Mouse (Mus musculus) embryonic facial prominence, embryonic 12.5 days (tissue): ENCODE results near the gene Fbn1. TPM values are rescaled to one million over a fixed set of nuclear protein-coding genes. Genes with fewer than 3 reads are reported as not detected.
A peak's percentile ranks its signal among the peaks of the same experiment; 100 is the strongest.

Source experiments
- ATAC-seq: fragments of 200-750 bp; cut with Nextera tagmentation; 2 replicates; pipeline ENCODE4 v1.8.0; 2017; ENCODE audit not compliant: insufficient number of reproducible peaks, insufficient read depth, low FRiP score, low TSS enrichment
- H3K27ac ChIP-seq: fragments of 300-500 bp; sonication (generic); 2 replicates; pipeline ENCODE4 v1.5.1; 2016; ENCODE audit warnings: mild to moderate bottlenecking
- H3K27me3 ChIP-seq: fragments of 300-500 bp; sonication (generic); 2 replicates; pipeline ENCODE4 v1.6.1; 2016; ENCODE audit warnings: mild to moderate bottlenecking, moderate library complexity
- H3K36me3 ChIP-seq: fragments of 300-500 bp; sonication (generic); 2 replicates; pipeline ENCODE4 v1.6.1; 2016; ENCODE audit warnings: mild to moderate bottlenecking
- H3K4me1 ChIP-seq: fragments of 300-500 bp; sonication (generic); 2 replicates; pipeline ENCODE4 v1.6.1; 2016
- H3K4me2 ChIP-seq: fragments of 300-500 bp; sonication (generic); replicated peaks from 2 replicates; pipeline ENCODE4 v1.6.1; 2016; ENCODE audit warnings: mild to moderate bottlenecking, moderate library complexity
- H3K4me3 ChIP-seq: fragments of 300-500 bp; sonication (generic); 2 replicates; pipeline ENCODE4 v1.5.1; 2016; ENCODE audit warnings: mild to moderate bottlenecking
- H3K9ac ChIP-seq: fragments of 300-500 bp; sonication (generic); 2 replicates; pipeline ENCODE4 v1.6.1; 2016; ENCODE audit warnings: mild to moderate bottlenecking, moderate library complexity
- H3K9me3 ChIP-seq: fragments of 300-500 bp; sonication (generic); 2 replicates; pipeline ENCODE4 v1.6.1; 2016; ENCODE audit warnings: mild to moderate bottlenecking, moderate library complexity
- WGBS: fragments of 180-500 bp; shearing (Covaris S2); methylation state at CpG from one replicate; pipeline ENCODE4 v1.1.7; 2016; 5-methylcytosine and 5-hydroxymethylcytosine counted together
- polyA plus RNA-seq: library from polyadenylated mRNA; unstranded; fragments of >200 nt; fragmentation: Nextera tagmentation; extraction: Ambion mirVana; gene quantifications from 2 replicates; pipeline ENCODE4 v1.2.1, GENCODE M21; 2016

The Fbn1 gene
- polyA plus RNA-seq, result 24.8 and 27.1 TPM in 2 replicates

GRCm38 (mm10) chr2:125507893-125508292 is at the start of gene Fbn1:
Gene Fbn1, minus strand, starts transcription at chr2:125507993.
- Histone ChIP-seq H3K4me1 (peaks cover 16% of the 10 kb centered on the region), H3K4me3 (peak within 1 kb of the TSS; percentile 78), H3K9ac (peak within 1 kb of the TSS; percentile 80), H3K27me3 (no peaks in the 10 kb centered on the region; the same call in 1 of the 2 replicates), H3K4me2 (peak within 1 kb of the TSS; percentile 60), H3K36me3 (no peaks in the 10 kb centered on the region), H3K9me3 (no peaks in the 10 kb centered on the region), H3K27ac (peak within 1 kb of the TSS; percentile 92; the same call in 1 of the 2 replicates)
- WGBS, result 82% methylated on average over 4 of the region's 4 CpGs
- ATAC-seq, result no peak

- H3K9me3 ChIP-seq, result no peaks in the 10 kb centered on the region
- no peaks in the 10 kb centered on the region for H3K36me3 ChIP-seq
- no peak overlapping the region for H3K27ac ChIP-seq
- peaks cover 9% of the 10 kb centered on the region for H3K4me1 ChIP-seq
- H3K4me3 ChIP-seq, result no peak overlapping the region
- H3K27me3 ChIP-seq, result no peaks in the 10 kb centered on the region
- no peak overlapping the region for H3K4me2 ChIP-seq
- no peak overlapping the region for H3K9ac ChIP-seq
- no peak for ATAC-seq
- 67% methylated on average over 6 of the region's 6 CpGs for WGBS
Measured at GRCm38 (mm10) chr2:125555830-125556229, 48.0 kb upstream of the Fbn1 start.

- ATAC-seq, result no peak
- Histone ChIP-seq H3K36me3 (no peaks in the 10 kb centered on the region), H3K4me2 (no peak overlapping the region), H3K9me3 (no peaks in the 10 kb centered on the region), H3K9ac (no peak overlapping the region), H3K4me1 (no peaks in the 10 kb centered on the region), H3K27ac (no peak overlapping the region), H3K27me3 (no peaks in the 10 kb centered on the region), H3K4me3 (no peak overlapping the region)
- WGBS, result 33% methylated on average over 1 of the region's 1 CpGs
Measured at GRCm38 (mm10) chr2:125548806-125549578, 41.2 kb upstream of the Fbn1 start.

GRCm38 (mm10) chr2:125544986-125545385 is 37.2 kb upstream of the Fbn1 start:
- H3K27me3 ChIP-seq, result no peaks in the 10 kb centered on the region

GRCm38 (mm10) chr2:125543646-125544045 is 35.9 kb upstream of the Fbn1 start:
- 81% methylated on average over 1 of the region's 1 CpGs for WGBS

More at GRCm38 (mm10) chr2:125544986-125545385, 37.2 kb upstream of the Fbn1 start:
- H3K36me3 ChIP-seq, result no peaks in the 10 kb centered on the region
- H3K9ac ChIP-seq, result no peak overlapping the region
- H3K9me3 ChIP-seq, result no peaks in the 10 kb centered on the region
- ATAC-seq, result no peak
- no peaks in the 10 kb centered on the region for H3K4me1 ChIP-seq
- H3K4me3 ChIP-seq, result no peak overlapping the region
- no peak overlapping the region for H3K4me2 ChIP-seq
- H3K27ac ChIP-seq, result no peak overlapping the region
- WGBS, result 87% methylated on average over 3 of the region's 3 CpGs

GRCm38 (mm10) chr2:125541451-125541850 is 33.7 kb upstream of the Fbn1 start:
- no peak overlapping the region for H3K4me3 ChIP-seq
- no peaks in the 10 kb centered on the region for H3K27me3 ChIP-seq
- ATAC-seq, result 0 out of 2 replicates have a peak, but pooled peaks have one; percentile 15
- no peaks in the 10 kb centered on the region for H3K36me3 ChIP-seq
- H3K9me3 ChIP-seq, result no peaks in the 10 kb centered on the region
- H3K4me1 ChIP-seq, result no peaks in the 10 kb centered on the region
- no peak overlapping the region for H3K27ac ChIP-seq
- WGBS, result 71% methylated on average over 7 of the region's 7 CpGs
- no peak overlapping the region for H3K4me2 ChIP-seq
- no peak overlapping the region for H3K9ac ChIP-seq

More at GRCm38 (mm10) chr2:125543646-125544045, 35.9 kb upstream of the Fbn1 start:
- no peaks in the 10 kb centered on the region for H3K4me1 ChIP-seq
- H3K36me3 ChIP-seq, result no peaks in the 10 kb centered on the region
- H3K27ac ChIP-seq, result no peak overlapping the region
- H3K27me3 ChIP-seq, result no peaks in the 10 kb centered on the region
- no peak overlapping the region for H3K4me2 ChIP-seq
- no peak overlapping the region for H3K9ac ChIP-seq
- no peak for ATAC-seq
- H3K4me3 ChIP-seq, result no peak overlapping the region
- no peaks in the 10 kb centered on the region for H3K9me3 ChIP-seq

- Histone ChIP-seq H3K4me2 (no peak overlapping the region), H3K27me3 (no peaks in the 10 kb centered on the region), H3K27ac (no peak overlapping the region), H3K36me3 (no peaks in the 10 kb centered on the region), H3K9me3 (no peaks in the 10 kb centered on the region), H3K4me3 (no peak overlapping the region), H3K9ac (no peak overlapping the region), H3K4me1 (no peaks in the 10 kb centered on the region)
- whole genome bisulfite sequencing, result 77% methylated on average over 7 of the region's 7 CpGs
- no peak for ATAC-seq
Measured at GRCm38 (mm10) chr2:125540579-125540978, 32.8 kb upstream of the Fbn1 start.

GRCm38 (mm10) chr2:125539640-125540039 is 31.8 kb upstream of the Fbn1 start:
- no peak overlapping the region for H3K27ac ChIP-seq
- 83% methylated on average over 3 of the region's 3 CpGs for WGBS
- H3K4me2 ChIP-seq, result no peak overlapping the region
- H3K27me3 ChIP-seq, result no peaks in the 10 kb centered on the region
- H3K4me3 ChIP-seq, result no peak overlapping the region
- H3K36me3 ChIP-seq, result no peaks in the 10 kb centered on the region
- no peak overlapping the region for H3K9ac ChIP-seq
- no peaks in the 10 kb centered on the region for H3K9me3 ChIP-seq
- no peaks in the 10 kb centered on the region for H3K4me1 ChIP-seq
- no peak for ATAC-seq

- Histone ChIP-seq H3K36me3 (no peaks in the 10 kb centered on the region), H3K27me3 (no peaks in the 10 kb centered on the region), H3K9ac (no peak overlapping the region), H3K27ac (no peak overlapping the region), H3K4me2 (no peak overlapping the region), H3K4me1 (no peaks in the 10 kb centered on the region), H3K4me3 (no peak overlapping the region), H3K9me3 (no peaks in the 10 kb centered on the region)
- no peak for ATAC-seq
- 75% methylated on average over 6 of the region's 6 CpGs for WGBS
Measured at GRCm38 (mm10) chr2:125530665-125531064, 22.9 kb upstream of the Fbn1 start.

GRCm38 (mm10) chr2:125526566-125526965 is 18.8 kb upstream of the Fbn1 start:
- no peaks in the 10 kb centered on the region for H3K36me3 ChIP-seq
- no peak overlapping the region for H3K4me3 ChIP-seq
- H3K9me3 ChIP-seq, result no peaks in the 10 kb centered on the region
- H3K4me2 ChIP-seq, result no peak overlapping the region
- no peak overlapping the region for H3K27ac ChIP-seq
- 78% methylated on average over 5 of the region's 5 CpGs for WGBS
- no peaks in the 10 kb centered on the region for H3K27me3 ChIP-seq
- ATAC-seq, result no peak
- no peak overlapping the region for H3K9ac ChIP-seq
- no peaks in the 10 kb centered on the region for H3K4me1 ChIP-seq

- H3K4me3 ChIP-seq, result no peak overlapping the region
- no peak for ATAC-seq
- H3K9ac ChIP-seq, result no peak overlapping the region
- WGBS, result 79% methylated on average over 2 of the region's 2 CpGs
- H3K4me1 ChIP-seq, result no peaks in the 10 kb centered on the region
- H3K9me3 ChIP-seq, result no peaks in the 10 kb centered on the region
- no peak overlapping the region for H3K27ac ChIP-seq
- no peak overlapping the region for H3K4me2 ChIP-seq
- H3K27me3 ChIP-seq, result no peaks in the 10 kb centered on the region
- H3K36me3 ChIP-seq, result no peaks in the 10 kb centered on the region
Measured at GRCm38 (mm10) chr2:125525484-125525883, 17.7 kb upstream of the Fbn1 start.

GRCm38 (mm10) chr2:125516594-125516993 is 8.8 kb upstream of the Fbn1 start:
- no peak overlapping the region for H3K4me2 ChIP-seq
- H3K4me1 ChIP-seq, result peaks cover 16% of the 10 kb centered on the region; the same call in 1 of the 2 replicates
- H3K9me3 ChIP-seq, result no peaks in the 10 kb centered on the region
- 9% methylated on average over 4 of the region's 4 CpGs for WGBS
- ATAC-seq, result peak; percentile 72; the same call in 1 of the 2 replicates
- no peaks in the 10 kb centered on the region for H3K27me3 ChIP-seq
- H3K27ac ChIP-seq, result no peak overlapping the region
- H3K36me3 ChIP-seq, result no peaks in the 10 kb centered on the region
- H3K9ac ChIP-seq, result no peak overlapping the region
- H3K4me3 ChIP-seq, result no peak overlapping the region
